Mouse (Mus musculus) MEL (cell line): ENCODE measurements around the gene Htra2. TPM values are rescaled to one million over a fixed set of nuclear protein-coding genes. Genes with fewer than 3 reads are reported as not detected.
A peak's percentile ranks its signal among the peaks of the same experiment; 100 is the strongest.

Experiments
- DNase-seq: peaks from one replicate; pipeline ENCODE4 v3.0.0; 2011; ENCODE audit warnings: low read depth, low spot score
- H3K27ac ChIP-seq: 2 replicates; pipeline ENCODE4 v1.5.1; 2012; ENCODE audit warnings: low read depth, mild to moderate bottlenecking, control low read depth, low read length, moderate library complexity; ENCODE audit not compliant: control insufficient read depth
- H3K27me3 ChIP-seq, 2 experiments: fragments of 150-350 bp in 1 of 2; sonication (generic) in 1 of 2; 2 replicates each; pipeline ENCODE4 v1.6.1; 2012; ENCODE audit warnings: low read length in 2 of 2, mild to moderate bottlenecking in 2 of 2, improper control_type of control experiment in 1 of 2, moderate library complexity in 1 of 2; ENCODE audit not compliant: insufficient read depth in 2 of 2, control insufficient read depth in 1 of 2
- H3K36me3 ChIP-seq, 2 experiments: 2 replicates each; pipeline ENCODE4 v1.6.1; 2012 to 2014; ENCODE audit warnings: low read length in 2 of 2, improper control_type of control experiment in 1 of 2, inconsistent platforms in 1 of 2, mild to moderate bottlenecking in 1 of 2; ENCODE audit not compliant: insufficient read depth in 2 of 2, control insufficient read depth in 1 of 2
- H3K4me1 ChIP-seq, 2 experiments: fragments of 150-350 bp in 1 of 2; sonication (generic) in 1 of 2; 2 replicates each; pipeline ENCODE4 v1.6.1; 2012; ENCODE audit warnings: low read length in 2 of 2, improper control_type of control experiment in 1 of 2, mild to moderate bottlenecking in 1 of 2; ENCODE audit not compliant: insufficient read depth in 2 of 2, control insufficient read depth in 1 of 2
- H3K4me3 ChIP-seq, 2 experiments: fragments of 150-350 bp in 1 of 2; sonication (generic) in 1 of 2; 2 replicates each; pipeline ENCODE4 v1.5.1; 2012; ENCODE audit warnings: low read depth in 2 of 2, low read length in 2 of 2, mild to moderate bottlenecking in 2 of 2, moderate library complexity in 2 of 2, control low read depth in 1 of 2, improper control_type of control experiment in 1 of 2; ENCODE audit not compliant: control insufficient read depth in 1 of 2, insufficient read depth in 1 of 2
- H3K79me2 ChIP-seq: 2 replicates; pipeline ENCODE4 v1.6.1; 2012; ENCODE audit warnings: mild to moderate bottlenecking, low read length, moderate library complexity; ENCODE audit not compliant: control insufficient read depth, poor library complexity, insufficient read depth
- H3K9ac ChIP-seq: 2 replicates; pipeline ENCODE4 v1.6.1; 2012; ENCODE audit warnings: low read depth, mild to moderate bottlenecking, control low read depth, low read length, moderate library complexity; ENCODE audit not compliant: control insufficient read depth, poor library complexity, severe bottlenecking
- H3K9me3 ChIP-seq: fragments of 150-350 bp; sonication (generic); replicated peaks from 2 replicates; pipeline ENCODE4 v1.6.1; 2012; ENCODE audit warnings: mild to moderate bottlenecking, low read length, improper control_type of control experiment, moderate library complexity; ENCODE audit not compliant: insufficient read depth
- BHLHE40 ChIP-seq: IDR thresholded peaks from 2 replicates; pipeline ENCODE4 v1.6.1; 2012; ENCODE audit warnings: low read depth, mild to moderate bottlenecking, inconsistent platforms, low read length, improper control_type of control experiment, borderline replicate concordance
- CHD1 ChIP-seq: IDR thresholded peaks from 2 replicates; pipeline ENCODE4 v1.6.1; 2012; ENCODE audit warnings: low read depth, mild to moderate bottlenecking, inconsistent platforms, low read length, improper control_type of control experiment
- CHD2 ChIP-seq: IDR thresholded peaks from 2 replicates; pipeline ENCODE4 v1.6.1; 2011; ENCODE audit warnings: low read length, improper control_type of control experiment
- CTCF ChIP-seq, 3 experiments: IDR thresholded peaks in 2 of 3; conservative IDR thresholded peaks in 1 of 3; 2 replicates each; pipeline ENCODE4 v1.5.1; 2011 to 2012; ENCODE audit warnings: low read length in 3 of 3, low read depth in 2 of 3, mild to moderate bottlenecking in 2 of 3, improper control_type of control experiment in 1 of 3, inconsistent platforms in 1 of 3, mixed read lengths in 1 of 3, moderate library complexity in 1 of 3; ENCODE audit not compliant: control insufficient read depth in 1 of 3, insufficient read depth in 1 of 3, poor library complexity in 1 of 3, severe bottlenecking in 1 of 3
- E2F4 ChIP-seq: IDR thresholded peaks from 2 replicates; pipeline ENCODE4 v1.6.1; 2011; ENCODE audit warnings: low read depth, low read length, improper control_type of control experiment, borderline replicate concordance
- ELF1 ChIP-seq: IDR thresholded peaks from 2 replicates; pipeline ENCODE4 v1.6.1; 2014; ENCODE audit warnings: low read depth, mild to moderate bottlenecking, inconsistent platforms, low read length, improper control_type of control experiment, moderate library complexity
- EP300 ChIP-seq, 2 experiments: IDR thresholded peaks; 2 replicates each; pipeline ENCODE4 v1.6.1; 2011; ENCODE audit warnings: improper control_type of control experiment in 2 of 2, low read length in 2 of 2, low read depth in 1 of 2, mild to moderate bottlenecking in 1 of 2
- ETS1 ChIP-seq: IDR thresholded peaks from 2 replicates; pipeline ENCODE4 v1.6.1; 2012; ENCODE audit warnings: low read depth, mild to moderate bottlenecking, inconsistent platforms, low read length, improper control_type of control experiment, moderate library complexity
- GABPA ChIP-seq: IDR thresholded peaks from 2 replicates; pipeline ENCODE4 v1.6.1; 2012; ENCODE audit warnings: low read depth, mild to moderate bottlenecking, inconsistent platforms, low read length, improper control_type of control experiment, moderate library complexity
- GATA1 ChIP-seq: IDR thresholded peaks from 2 replicates; pipeline ENCODE4 v1.6.1; 2011; ENCODE audit warnings: low read depth, low read length, improper control_type of control experiment
- HCFC1 ChIP-seq: IDR thresholded peaks from 2 replicates; pipeline ENCODE4 v1.6.1; 2012; ENCODE audit warnings: low read depth, mild to moderate bottlenecking, inconsistent platforms, low read length, improper control_type of control experiment, moderate library complexity
- JUND ChIP-seq: IDR thresholded peaks from 2 replicates; pipeline ENCODE4 v1.6.1; 2011; ENCODE audit warnings: low read depth, mild to moderate bottlenecking, improper control_type of control experiment, low read length
- KAT2A ChIP-seq: conservative IDR thresholded peaks from 2 replicates; pipeline ENCODE4 v1.6.1; 2012; ENCODE audit warnings: low read depth, low read length, improper control_type of control experiment, inconsistent platforms
- MAFK ChIP-seq: IDR thresholded peaks from 2 replicates; pipeline ENCODE4 v1.6.1; 2011; ENCODE audit warnings: low read depth, mild to moderate bottlenecking, low read length, improper control_type of control experiment, borderline replicate concordance
- MAX ChIP-seq: IDR thresholded peaks from 2 replicates; pipeline ENCODE4 v1.6.1; 2011; ENCODE audit warnings: low read length, improper control_type of control experiment
- MAZ ChIP-seq: IDR thresholded peaks from 2 replicates; pipeline ENCODE4 v1.6.1; 2012; ENCODE audit warnings: low read depth, mild to moderate bottlenecking, inconsistent platforms, low read length, improper control_type of control experiment
- MEF2A ChIP-seq: IDR thresholded peaks from 2 replicates; pipeline ENCODE4 v1.6.1; 2014; ENCODE audit warnings: low read depth, mild to moderate bottlenecking, inconsistent platforms, low read length, improper control_type of control experiment; ENCODE audit not compliant: poor library complexity, insufficient replicate concordance, severe bottlenecking; ENCODE audit errors: extremely low read depth
- MXI1 ChIP-seq: IDR thresholded peaks from 2 replicates; pipeline ENCODE4 v1.6.1; 2011; ENCODE audit warnings: mild to moderate bottlenecking, low read depth, low read length, improper control_type of control experiment
- MYB ChIP-seq: IDR thresholded peaks from 2 replicates; pipeline ENCODE4 v1.6.1; 2011; ENCODE audit warnings: mild to moderate bottlenecking, low read depth, low read length, improper control_type of control experiment
- MYC ChIP-seq: IDR thresholded peaks from 2 replicates; pipeline ENCODE4 v1.6.1; 2011; ENCODE audit warnings: low read depth, mild to moderate bottlenecking, low read length, improper control_type of control experiment, moderate library complexity
- NELFE ChIP-seq: IDR thresholded peaks from 2 replicates; pipeline ENCODE4 v1.6.1; 2011; ENCODE audit warnings: low read depth, low read length, improper control_type of control experiment
- POLR2A ChIP-seq, 2 experiments: IDR thresholded peaks; 2 replicates each; pipeline ENCODE4 v1.6.1; 2011 to 2012; ENCODE audit warnings: low read length in 2 of 2, mild to moderate bottlenecking in 2 of 2, control low read depth in 1 of 2, improper control_type of control experiment in 1 of 2, low read depth in 1 of 2, moderate library complexity in 1 of 2; ENCODE audit not compliant: control insufficient read depth in 1 of 2, insufficient read depth in 1 of 2, poor library complexity in 1 of 2
- POLR2AphosphoS5 ChIP-seq: IDR thresholded peaks from 2 replicates; pipeline ENCODE4 v1.6.1; 2012; ENCODE audit warnings: low read depth, borderline replicate concordance, mild to moderate bottlenecking, inconsistent platforms, low read length, moderate library complexity, mixed read lengths
- RAD21 ChIP-seq: IDR thresholded peaks from 2 replicates; pipeline ENCODE4 v1.6.1; 2011; ENCODE audit warnings: mild to moderate bottlenecking, low read depth, low read length, improper control_type of control experiment
- RCOR1 ChIP-seq: IDR thresholded peaks from 2 replicates; pipeline ENCODE4 v1.6.1; 2012; ENCODE audit warnings: low read depth, mild to moderate bottlenecking, inconsistent platforms, low read length, improper control_type of control experiment
- SIN3A ChIP-seq: IDR thresholded peaks from 2 replicates; pipeline ENCODE4 v1.6.1; 2012; ENCODE audit warnings: low read length, improper control_type of control experiment, inconsistent platforms
- SMC3 ChIP-seq: IDR thresholded peaks from 2 replicates; pipeline ENCODE4 v1.6.1; 2011; ENCODE audit warnings: low read depth, low read length, improper control_type of control experiment
- TAL1 ChIP-seq: IDR thresholded peaks from 2 replicates; pipeline ENCODE4 v1.6.1; 2012; ENCODE audit warnings: mild to moderate bottlenecking, inconsistent platforms, low read length, moderate library complexity, mixed read lengths
- TBP ChIP-seq: IDR thresholded peaks from 2 replicates; pipeline ENCODE4 v1.8.0; 2011; ENCODE audit warnings: low read depth, low read length, improper control_type of control experiment
- TCF12 ChIP-seq: IDR thresholded peaks from 2 replicates; pipeline ENCODE4 v1.6.1; 2014; ENCODE audit warnings: low read depth, mild to moderate bottlenecking, inconsistent platforms, low read length, improper control_type of control experiment, moderate library complexity
- UBTF ChIP-seq: IDR thresholded peaks from 2 replicates; pipeline ENCODE4 v1.6.1; 2012; ENCODE audit warnings: low read depth, mild to moderate bottlenecking, inconsistent platforms, low read length, improper control_type of control experiment, moderate library complexity, borderline replicate concordance; ENCODE audit not compliant: insufficient read depth
- USF1 ChIP-seq: IDR thresholded peaks from 2 replicates; pipeline ENCODE4 v1.6.1; 2014; ENCODE audit warnings: low read depth, mild to moderate bottlenecking, inconsistent platforms, low read length, improper control_type of control experiment, moderate library complexity
- USF2 ChIP-seq, 2 experiments: IDR thresholded peaks; 2 replicates each; pipeline ENCODE4 v1.6.1; 2011 to 2012; ENCODE audit warnings: improper control_type of control experiment in 2 of 2, low read length in 2 of 2, borderline replicate concordance in 1 of 2, inconsistent platforms in 1 of 2, low read depth in 1 of 2, mild to moderate bottlenecking in 1 of 2; ENCODE audit not compliant: insufficient read depth in 1 of 2
- ZC3H11A ChIP-seq: IDR thresholded peaks from 2 replicates; pipeline ENCODE4 v1.6.1; 2012; ENCODE audit warnings: low read depth, mild to moderate bottlenecking, inconsistent platforms, low read length, improper control_type of control experiment
- ZKSCAN1 ChIP-seq: IDR thresholded peaks from 2 replicates; pipeline ENCODE4 v1.6.1; 2012; ENCODE audit warnings: low read depth, mild to moderate bottlenecking, inconsistent platforms, low read length, improper control_type of control experiment, moderate library complexity
- ZMIZ1 ChIP-seq: IDR thresholded peaks from 2 replicates; pipeline ENCODE4 v1.6.1; 2012; ENCODE audit warnings: low read depth, mild to moderate bottlenecking, inconsistent platforms, low read length, improper control_type of control experiment, moderate library complexity
- ZNF384 ChIP-seq: IDR thresholded peaks from 2 replicates; pipeline ENCODE4 v1.6.1; 2012; ENCODE audit warnings: low read depth, mild to moderate bottlenecking, inconsistent platforms, low read length, improper control_type of control experiment
- polyA plus RNA-seq, 2 experiments: library from polyadenylated mRNA; stranded (reverse) in 1 of 2; unstranded in 1 of 2; fragments of >175 nt in 1 of 2; fragments of >200 nt in 1 of 2; gene quantifications; 2 replicates each; pipeline versions ENCODE4 v1.2.1 to v1.2.4; 2012; ENCODE audit warnings: low replicate concordance in 2 of 2, low read depth in 1 of 2; ENCODE audit not compliant: insufficient read length in 2 of 2, insufficient read depth in 1 of 2, missing spikeins in 1 of 2
- total RNA-seq: library from RNA; depleted of rRNA; stranded (reverse); fragments of 300-350 nt; gene quantifications from 2 replicates; pipeline ENCODE4 v1.2.3, GENCODE M21; 2012

The Htra2 gene
- total and polyA plus RNA-seq, 3 experiments: 107 to 133 TPM; not detected in 1

- Histone ChIP-seq H3K27me3 (no peaks in the 10 kb centered on the region), H3K9me3 (no peaks in the 10 kb centered on the region)
- TF ChIP-seq HCFC1 (peak; percentile 76), NELFE (peak; percentile 74), ETS1 (no peak), E2F4 (peak; percentile 66; the same call in 1 of the 2 replicates), MYC (0 out of 2 replicates have a peak, but pooled peaks have one; percentile 58), RCOR1 (no peak), USF2 (IDR thresholded peaks at IDR 0.05; ENCODE audit: borderline replicate concordance in 1 of 2, insufficient read depth in 1 of 2, low read depth in 1 of 2, low read length in 2 of 2) (no peak), MAZ (peak; percentile 74), TAL1 (no peak), ZNF384 (no peak), MXI1 (no peak), GATA1 (peak; percentile 92), ZKSCAN1 (no peak), UBTF (no peak), TBP (peak; percentile 70), MYB (no peak), USF1 (peak; percentile 64), KAT2A (no peak; the same call in 1 of the 2 replicates), GABPA (no peak), ELF1 (peak; percentile 94), JUND (no peak), ZC3H11A (no peak), SIN3A (peak; percentile 72), EP300 (IDR thresholded peaks at IDR 0.05; ENCODE audit: low read depth in 1 of 2, low read length in 2 of 2) (no peak), CTCF (IDR thresholded peaks at IDR 0.05 in 2 of 3, conservative IDR thresholded peaks at IDR 0.05 in 1 of 3; ENCODE audit: control insufficient read depth in 1 of 3, insufficient read depth in 1 of 3, low read depth in 2 of 3, low read length in 3 of 3, poor library complexity in 1 of 3, severe bottlenecking in 1 of 3) (peak in 2 of 3 experiments; percentile 43 to 51; a peak in 5 of 6 replicates), MAFK (no peak), TCF12 (no peak), CHD1 (no peak), CHD2 (no peak), MEF2A (no peak), MAX (no peak), POLR2A (IDR thresholded peaks at IDR 0.05; ENCODE audit: control insufficient read depth in 1 of 2, insufficient read depth in 1 of 2, low read depth in 1 of 2, low read length in 2 of 2, poor library complexity in 1 of 2) (peak in 1 of 2 experiments; percentile 65; a peak in 1 of 4 replicates), BHLHE40 (no peak), RAD21 (peak; percentile 17), ZMIZ1 (peak; percentile 32; the same call in 1 of the 2 replicates), SMC3 (peak; percentile 44), POLR2AphosphoS5 (no peak)
Observed at GRCm38 (mm10) chr6:83078324-83078858, 23.3 kb upstream of the Htra2 start.

More at GRCm38 (mm10) chr6:83078324-83078858, 23.3 kb upstream of the Htra2 start:
- DNase-seq: peak; percentile 98
- peaks cover 11% of the 10 kb centered on the region for H3K79me2 ChIP-seq
- H3K36me3 ChIP-seq: peaks cover 0 to 9% of the 10 kb centered on the region in 2 experiments; a peak in 2 of 4 replicates
- H3K27ac ChIP-seq: peak overlapping the region; percentile 89
- H3K4me1 ChIP-seq: peaks cover 0 to 13% of the 10 kb centered on the region in 2 experiments; a peak in 2 of 4 replicates
- peak overlapping the region; percentile 87 for H3K9ac ChIP-seq
- H3K4me3 ChIP-seq: peak overlapping the region; percentile 78 to 88
